Mouse (Mus musculus) hindbrain, embryonic 16.5 days (tissue): ENCODE results near the gene Ttc4. TPM values are rescaled to one million over a fixed set of nuclear protein-coding genes. Genes with fewer than 3 reads are reported as not detected.

ENCODE experiments used
- ATAC-seq: fragments of 200-750 bp; cut with Nextera tagmentation; 2 replicates; pipeline ENCODE4 v1.8.0; 2017; ENCODE audit warnings: moderate TSS enrichment, moderate library complexity
- H3K27ac ChIP-seq: fragments of 300-500 bp; sonication (generic); 2 replicates; pipeline ENCODE4 v1.5.1; 2014; ENCODE audit warnings: low read depth, mild to moderate bottlenecking, control low read depth, low read length, moderate library complexity
- H3K27me3 ChIP-seq: fragments of 300-500 bp; sonication (generic); replicated peaks from 2 replicates; pipeline ENCODE4 v1.6.1; 2014; ENCODE audit warnings: low read length; ENCODE audit not compliant: control insufficient read depth, insufficient read depth
- H3K36me3 ChIP-seq: fragments of 300-500 bp; sonication (generic); 2 replicates; pipeline ENCODE4 v1.6.1; 2014; ENCODE audit warnings: mild to moderate bottlenecking, low read length, moderate library complexity, mixed read lengths; ENCODE audit not compliant: control insufficient read depth, insufficient read depth
- H3K4me1 ChIP-seq: fragments of 300-500 bp; sonication (generic); 2 replicates; pipeline ENCODE4 v1.6.1; 2014; ENCODE audit warnings: low read depth, low read length; ENCODE audit not compliant: control insufficient read depth, insufficient read depth
- H3K4me2 ChIP-seq: fragments of 300-500 bp; sonication (generic); 2 replicates; pipeline ENCODE4 v1.6.1; 2014; ENCODE audit warnings: mild to moderate bottlenecking, low read length, control low read depth, moderate library complexity
- H3K4me3 ChIP-seq: fragments of 300-500 bp; sonication (generic); 2 replicates; pipeline ENCODE4 v1.5.1; 2014; ENCODE audit warnings: mild to moderate bottlenecking, low read length, control low read depth, moderate library complexity
- H3K9ac ChIP-seq: fragments of 300-500 bp; sonication (generic); 2 replicates; pipeline ENCODE4 v1.6.1; 2014; ENCODE audit warnings: low read depth, mild to moderate bottlenecking, control low read depth, low read length, moderate library complexity
- H3K9me3 ChIP-seq: fragments of 300-500 bp; sonication (generic); 2 replicates; pipeline ENCODE4 v1.6.1; 2014; ENCODE audit warnings: mild to moderate bottlenecking, low read length, moderate library complexity; ENCODE audit not compliant: control insufficient read depth
- WGBS: fragments of 180-500 bp; shearing (Covaris S2); extraction: QIAGEN DNeasy Blood & Tissue Kit; methylation state at CpG from one replicate; pipeline ENCODE4 v1.1.7; 2014; 5-methylcytosine and 5-hydroxymethylcytosine counted together
- polyA plus RNA-seq: library from polyadenylated mRNA; unstranded; fragments of >200 nt; fragmentation: Nextera tagmentation; extraction: Ambion mirVana; gene quantifications from 2 replicates; pipeline ENCODE4 v1.2.1, GENCODE M21; 2015

The Ttc4 gene
- polyA plus RNA-seq, 1 experiment from 2014 or later = 140 TPM

DNA sequence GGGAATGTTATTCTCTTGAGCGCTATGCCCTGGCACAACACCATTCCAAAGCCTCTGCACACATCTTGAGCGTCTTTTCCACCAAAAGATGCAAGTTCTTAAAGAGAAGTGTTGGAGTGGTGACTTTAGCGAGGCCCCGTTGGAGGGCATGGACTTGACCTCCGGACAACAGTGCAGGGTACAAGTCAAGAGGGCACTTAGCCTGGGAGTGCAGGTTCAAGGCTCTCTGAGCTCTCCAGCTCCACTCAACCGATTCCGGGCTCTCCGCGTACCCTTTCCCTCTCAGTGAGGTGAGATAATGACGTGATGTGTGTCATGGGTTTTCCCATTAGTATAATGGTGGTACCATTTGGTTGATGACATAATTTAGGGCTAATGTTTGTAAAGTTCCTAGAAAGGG lies 54.5 kb downstream of the Ttc4 start:
- H3K4me3 ChIP-seq = no peak overlapping the region
- no peaks in the 10 kb centered on the region for H3K9me3 ChIP-seq
- no peak overlapping the region for H3K27ac ChIP-seq
- H3K9ac ChIP-seq = no peak overlapping the region
- no peak for ATAC-seq
- WGBS = 90% methylated on average over 10 of the region's 10 CpGs
- peaks cover 23% of the 10 kb centered on the region for H3K27me3 ChIP-seq
- H3K4me2 ChIP-seq = no peak overlapping the region
- H3K36me3 ChIP-seq = no peaks in the 10 kb centered on the region
- H3K4me1 ChIP-seq = peaks cover 7% of the 10 kb centered on the region

DNA sequence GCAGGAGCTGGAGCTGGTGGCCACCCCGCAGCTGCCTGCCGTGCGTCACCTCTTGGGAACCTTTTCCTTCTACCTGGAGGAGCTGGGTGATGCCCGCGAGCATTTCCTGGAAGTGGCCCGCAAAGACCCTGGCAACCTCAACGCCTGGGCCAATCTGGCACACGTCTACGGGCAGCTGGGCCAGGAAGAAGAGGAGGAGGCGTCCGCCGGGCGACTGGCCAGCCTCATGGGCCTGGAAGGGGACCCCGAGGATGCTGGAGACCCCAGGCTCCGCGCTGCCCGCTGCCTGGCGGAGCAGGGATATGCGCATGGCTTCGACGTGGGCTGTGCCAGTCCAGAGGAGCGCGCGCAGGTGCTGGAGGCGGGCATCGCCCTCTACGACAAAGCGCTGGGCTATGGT lies 56.0 kb downstream of the Ttc4 start:
- no peak overlapping the region for H3K27ac ChIP-seq
- H3K4me3 ChIP-seq = no peak overlapping the region
- WGBS = 25% methylated on average over 27 of the region's 28 CpGs
- H3K4me1 ChIP-seq = peaks cover 7% of the 10 kb centered on the region
- H3K27me3 ChIP-seq = peaks cover 23% of the 10 kb centered on the region
- H3K4me2 ChIP-seq = peak overlapping the region; percentile 27; the same call in 1 of the 2 replicates
- ATAC-seq = no peak
- H3K9me3 ChIP-seq = no peaks in the 10 kb centered on the region
- no peaks in the 10 kb centered on the region for H3K36me3 ChIP-seq
- H3K9ac ChIP-seq = no peak overlapping the region

DNA sequence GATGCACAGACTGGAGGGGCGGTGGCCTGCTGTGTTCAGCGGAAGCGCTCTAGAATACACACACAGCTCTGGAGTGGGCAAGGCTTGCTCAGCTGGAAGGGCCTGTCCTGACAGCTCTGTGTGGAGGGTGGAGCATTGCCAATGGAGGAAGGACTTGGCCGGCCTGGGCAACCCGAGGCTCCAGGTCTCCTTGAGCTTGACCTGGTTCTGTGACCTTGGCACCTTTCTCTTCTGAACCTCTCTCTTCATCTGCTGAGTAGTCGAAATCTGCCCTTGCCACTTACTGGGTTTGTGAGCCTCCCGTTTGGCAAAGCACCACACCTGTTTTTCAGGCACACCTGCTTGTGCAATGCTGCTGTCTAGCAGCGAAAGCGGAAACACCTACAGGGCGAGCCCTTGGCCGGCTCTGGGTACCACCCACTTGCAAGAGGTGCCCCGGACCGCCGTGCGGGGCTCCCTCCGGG lies 56.7 kb downstream of the Ttc4 start, which contains the start of gene Ttc22:
Ttc22 (plus strand) TSS at position 403 of the 464 bp plus-strand sequence.
- ATAC-seq = no peak
- WGBS = 21% methylated on average over 16 of the region's 16 CpGs
- no peak within 1 kb of the TSS for H3K4me3 ChIP-seq
- no peaks in the 10 kb centered on the region for H3K36me3 ChIP-seq
- no peak within 1 kb of the TSS for H3K27ac ChIP-seq
- H3K9me3 ChIP-seq = no peaks in the 10 kb centered on the region
- H3K4me1 ChIP-seq = peaks cover 13% of the 10 kb centered on the region
- peaks cover 23% of the 10 kb centered on the region for H3K27me3 ChIP-seq
- H3K9ac ChIP-seq = no peak within 1 kb of the TSS
- H3K4me2 ChIP-seq = peak within 1 kb of the TSS; percentile 27; the same call in 1 of the 2 replicates

DNA sequence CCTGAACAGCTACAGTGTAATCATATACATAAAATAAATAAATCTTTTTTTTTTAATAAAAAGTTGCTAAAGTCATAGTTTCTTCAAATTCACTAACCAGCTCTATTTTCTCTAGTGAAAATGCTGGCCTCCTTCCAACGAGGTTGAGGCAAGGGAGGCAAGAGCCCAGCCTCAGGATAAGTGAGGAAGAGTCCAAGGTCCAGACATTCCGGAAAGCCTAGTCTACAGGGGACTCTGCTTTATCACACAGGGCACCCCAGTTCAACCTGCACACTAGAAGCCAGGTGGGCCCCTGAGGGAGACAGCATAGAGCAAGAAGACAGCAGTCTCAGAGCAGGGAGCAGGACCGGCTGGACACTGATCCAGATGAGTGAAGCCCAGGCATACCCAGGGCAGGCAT lies 57.3 kb downstream of the Ttc4 start:
- 83% methylated on average over 3 of the region's 3 CpGs for WGBS

DNA sequence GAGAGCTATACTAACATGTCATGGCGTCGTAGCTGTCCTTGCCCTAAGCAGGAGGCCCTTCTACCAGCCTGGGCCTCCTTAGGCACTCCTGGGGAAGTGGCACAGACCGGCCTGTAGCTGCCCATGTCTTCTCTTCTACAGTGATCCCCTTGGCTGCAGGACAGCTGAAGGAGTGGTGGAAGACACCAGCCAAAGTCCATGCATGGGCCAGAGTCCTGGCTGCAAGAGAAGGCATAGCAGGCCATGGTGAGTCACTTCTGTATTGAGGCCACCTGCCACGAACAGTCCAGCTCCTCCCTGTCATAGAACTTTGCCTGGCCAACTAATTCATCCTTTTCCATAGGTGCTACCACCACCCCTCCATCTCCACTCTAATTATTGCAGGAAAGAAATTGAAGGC lies 59.8 kb downstream of the Ttc4 start:
- Histone ChIP-seq H3K36me3 (no peaks in the 10 kb centered on the region), H3K9me3 (no peaks in the 10 kb centered on the region), H3K9ac (no peak overlapping the region), H3K27me3 (peaks cover 22% of the 10 kb centered on the region), H3K4me1 (peaks cover 20% of the 10 kb centered on the region), H3K4me2 (no peak overlapping the region), H3K27ac (no peak overlapping the region), H3K4me3 (no peak overlapping the region)
- no peak for ATAC-seq
- whole genome bisulfite sequencing = 95% methylated on average over 4 of the region's 4 CpGs

More for the DNA sequence above, 57.3 kb downstream of the Ttc4 start:
- ATAC-seq = no peak
- Histone ChIP-seq H3K36me3 (no peaks in the 10 kb centered on the region), H3K27me3 (peaks cover 23% of the 10 kb centered on the region), H3K27ac (no peak overlapping the region), H3K4me1 (peaks cover 16% of the 10 kb centered on the region), H3K9me3 (no peaks in the 10 kb centered on the region), H3K4me3 (no peak overlapping the region), H3K4me2 (no peak overlapping the region), H3K9ac (no peak overlapping the region)

DNA sequence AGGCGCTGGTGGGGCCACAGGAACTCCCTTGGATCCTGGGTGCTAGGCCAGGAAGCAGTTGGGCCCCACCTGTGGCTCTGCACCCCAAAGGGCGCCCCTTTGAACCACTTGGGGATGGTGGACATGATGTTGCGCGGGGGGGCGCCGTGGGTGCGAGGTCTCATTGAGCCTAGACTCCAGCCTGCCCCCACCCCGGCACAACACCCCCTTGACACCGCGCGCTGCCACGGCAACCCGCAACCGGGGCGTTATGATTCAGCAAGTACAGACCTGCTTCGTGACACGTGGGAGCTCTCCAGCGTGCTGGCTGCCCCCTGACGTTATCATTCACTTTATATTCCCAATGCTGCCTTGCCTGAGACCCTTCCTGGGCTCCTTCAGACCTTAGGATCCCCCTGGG lies 61.7 kb downstream of the Ttc4 start, which contains the start of gene Lexm:
Lexm (minus strand) TSS at position 186 of the 400 bp plus-strand sequence.
- peak within 1 kb of the TSS; percentile 27 for H3K4me3 ChIP-seq
- H3K4me2 ChIP-seq = peak within 1 kb of the TSS; percentile 64
- H3K27ac ChIP-seq = no peak within 1 kb of the TSS
- no peak for ATAC-seq
- peaks cover 7% of the 10 kb centered on the region for H3K27me3 ChIP-seq
- H3K4me1 ChIP-seq = peaks cover 15% of the 10 kb centered on the region
- no peaks in the 10 kb centered on the region for H3K36me3 ChIP-seq
- H3K9me3 ChIP-seq = no peaks in the 10 kb centered on the region
- peak within 1 kb of the TSS; percentile 33 for H3K9ac ChIP-seq
- 1% methylated on average over 18 of the region's 19 CpGs for WGBS

DNA sequence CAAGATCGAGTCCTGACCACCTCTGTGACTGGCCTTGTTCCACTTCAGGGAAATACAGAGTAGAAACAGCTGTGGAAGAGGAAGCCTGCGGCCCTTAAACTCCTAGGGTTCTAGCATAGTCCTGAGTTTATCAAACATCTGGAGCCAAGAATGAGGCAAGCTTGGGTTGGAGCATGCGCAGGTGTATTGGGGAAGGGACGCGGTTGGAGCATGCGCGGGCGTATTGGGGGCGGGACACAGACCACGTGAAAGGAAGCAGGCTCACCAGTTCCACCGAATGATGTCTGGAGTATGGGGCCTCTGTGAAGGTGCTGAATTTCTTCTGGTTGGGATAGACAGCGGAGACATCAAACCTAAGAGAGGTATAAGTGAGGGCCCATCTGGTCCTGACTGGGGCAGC lies 63.1 kb downstream of the Ttc4 start:
- 79% methylated on average over 12 of the region's 12 CpGs for WGBS
- no peak for ATAC-seq
- H3K4me1 ChIP-seq = peaks cover 13% of the 10 kb centered on the region
- no peak overlapping the region for H3K9ac ChIP-seq
- H3K27ac ChIP-seq = no peak overlapping the region
- H3K27me3 ChIP-seq = no peaks in the 10 kb centered on the region
- H3K36me3 ChIP-seq = no peaks in the 10 kb centered on the region
- no peak overlapping the region for H3K4me2 ChIP-seq
- H3K9me3 ChIP-seq = no peaks in the 10 kb centered on the region
- H3K4me3 ChIP-seq = no peak overlapping the region

DNA sequence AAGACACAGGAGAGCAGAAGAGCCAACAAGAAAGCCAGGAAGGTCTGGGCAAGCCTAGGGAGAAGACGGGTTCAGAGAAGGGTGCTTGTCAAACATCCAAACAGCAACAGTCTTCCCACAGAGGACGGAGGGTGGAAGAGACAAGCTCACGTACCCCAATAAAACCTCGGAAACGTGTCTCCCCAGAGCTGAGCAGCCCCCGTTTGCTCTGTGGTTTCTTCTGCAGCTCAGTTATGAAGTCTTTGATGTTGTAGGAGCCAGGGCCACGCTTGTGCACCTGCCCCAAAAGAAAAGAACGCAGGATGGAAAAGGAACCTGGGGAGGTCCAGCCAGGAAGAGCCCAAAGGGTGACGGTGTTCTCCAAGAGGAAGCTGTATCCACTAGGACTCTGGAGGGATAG lies 63.9 kb downstream of the Ttc4 start:
- Histone ChIP-seq H3K4me2 (no peak overlapping the region), H3K27ac (no peak overlapping the region), H3K9ac (no peak overlapping the region; the same call in 1 of the 2 replicates), H3K4me1 (peaks cover 13% of the 10 kb centered on the region), H3K27me3 (no peaks in the 10 kb centered on the region), H3K9me3 (no peaks in the 10 kb centered on the region), H3K36me3 (no peaks in the 10 kb centered on the region), H3K4me3 (no peak overlapping the region)
- 94% methylated on average over 9 of the region's 9 CpGs for WGBS
- ATAC-seq = no peak

DNA sequence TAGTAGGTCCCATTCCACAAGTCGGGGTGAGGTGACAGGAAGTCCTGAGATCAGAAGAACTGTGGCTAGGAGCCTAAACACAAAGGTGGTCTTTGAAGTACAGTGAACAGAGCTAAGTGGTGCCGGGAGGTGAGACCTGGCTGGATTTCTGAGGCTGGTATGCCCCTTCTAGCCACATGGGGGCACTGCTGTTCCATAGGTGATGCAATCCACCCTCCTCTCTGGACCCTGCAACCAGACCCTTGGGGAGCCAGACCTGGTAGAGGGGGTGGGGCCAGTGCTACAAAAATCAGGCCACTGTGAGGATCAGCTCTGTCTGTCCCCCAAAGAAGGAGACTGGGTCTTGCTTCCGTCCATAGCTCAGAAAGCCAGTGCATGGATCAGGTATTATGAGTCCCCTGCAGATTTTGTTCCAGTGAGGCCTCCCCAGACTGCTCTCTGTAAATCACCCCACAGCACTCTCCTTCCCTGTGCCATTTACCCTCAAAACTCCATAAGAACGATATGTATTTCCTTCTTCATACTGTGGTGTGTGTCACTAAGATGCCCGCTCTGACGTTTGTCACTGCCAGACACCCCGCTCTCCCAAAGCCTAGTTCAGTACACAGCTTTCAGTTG lies 64.5 kb downstream of the Ttc4 start:
- no peaks in the 10 kb centered on the region for H3K27me3 ChIP-seq
- WGBS = 41% methylated on average over 7 of the region's 7 CpGs
- H3K4me3 ChIP-seq = no peak overlapping the region
- H3K4me2 ChIP-seq = no peak overlapping the region
- H3K27ac ChIP-seq = no peak overlapping the region
- peak; percentile 85 for ATAC-seq
- H3K36me3 ChIP-seq = no peaks in the 10 kb centered on the region
- peaks cover 13% of the 10 kb centered on the region for H3K4me1 ChIP-seq
- H3K9ac ChIP-seq = peak overlapping the region; percentile 33; the same call in 1 of the 2 replicates
- no peaks in the 10 kb centered on the region for H3K9me3 ChIP-seq
